Comparison of ENCODE assay signal across 11 mouse cellular contexts in genomic region chr8:120104721-120105272, GRCm38 (mm10). TPM values are rescaled to one million over a fixed set of nuclear protein-coding genes. Genes with fewer than 3 reads are reported as not detected.
A peak's percentile ranks its signal among the peaks of the same experiment; 100 is the strongest.
DNase-seq lines count a peak whose midpoint lies in the region; ATAC-seq lines count a peak whose summit lies in the region.
"Had no signal": no experiment of that assay in that cellular context is flagged by ENCODE, and none has a peak within 500 bp of the region (broad histone marks: within the 10 kb centered on the region; RNA-seq: fewer than 3 reads in every experiment).

No protein-coding gene starts in this region.

- no peak overlapping the region for H3K27ac ChIP-seq in forebrain, embryonic 15.5 days (replicated peaks)
- H3K27ac ChIP-seq: liver, embryonic 13.5 days had no signal

- H3K9ac ChIP-seq in forebrain, embryonic 15.5 days (replicated peaks), result no peak overlapping the region
- H3K9ac ChIP-seq: liver, embryonic 13.5 days had no signal

- H3K27me3 ChIP-seq in forebrain, embryonic 15.5 days, result no peaks in the 10 kb centered on the region
- H3K27me3 ChIP-seq: liver, embryonic 13.5 days; Patski had no signal

- WGBS in forebrain, embryonic 15.5 days, result 73% methylated on average over 9 of the region's 9 CpGs

- no peak overlapping the region for H3K4me2 ChIP-seq in forebrain, embryonic 15.5 days (replicated peaks)
- H3K4me2 ChIP-seq: liver, embryonic 13.5 days had no signal

- H3K4me3 ChIP-seq in forebrain, embryonic 15.5 days, result no peak overlapping the region
- H3K4me3 ChIP-seq: erythroblast, embryonic 14.5 days; liver, embryonic 13.5 days had no signal

- ATAC-seq in forebrain, embryonic 15.5 days (replicated peaks), result no peak
- ATAC-seq: Patski had no signal

- 0 out of 2 replicates have a peak, but pooled peaks cover 3% of the 10 kb centered on the region for H3K36me3 ChIP-seq in forebrain, embryonic 15.5 days

- H3K9me3 ChIP-seq in forebrain, embryonic 15.5 days, result no peaks in the 10 kb centered on the region
- H3K9me3 ChIP-seq: liver, embryonic 13.5 days had no signal

- H3K4me1 ChIP-seq in forebrain, embryonic 15.5 days, result peaks cover 25% of the 10 kb centered on the region

- DNase-seq in thymus, postnatal 25 days, result peak; percentile 10
- no peak for DNase-seq in thymus, postnatal 36 days
- peak; percentile 85 for DNase-seq in heart, adult 8-10 months (ENCODE audit: low spot score)
- DNase-seq in kidney, postnatal 14 days, result peak; percentile 88
- DNase-seq in urinary bladder, postnatal 36 days (ENCODE audit: low spot score in 2 of 2), result peak; percentile 65 to 83
- no peak for DNase-seq in cerebellum, postnatal 10 days
- DNase-seq in right cerebral cortex, postnatal 14 days, result no peak
- DNase-seq: liver, embryonic 13.5 days had no signal

RNA-seq across cellular contexts. Expression of gene Zdhhc7, which starts 3.5 kb away (rescaled TPM):
- 10 to 100 TPM; 33.5 to 40.0 (median 34.3) TPM for total RNA-seq in heart, adult 8-10 months (2022)
- polyA plus RNA-seq in forebrain, embryonic 15.5 days (2015; fragmentation: Nextera tagmentation; extraction: Ambion mirVana), result 30.9 and 34.5 TPM in 2 replicates

RNA-seq across cellular contexts. Expression of gene 6430548M08Rik, which starts 9.2 kb away (rescaled TPM):
- 10 to 100 TPM; 17.5 to 27.7 (median 22.0) TPM for total RNA-seq in heart, adult 8-10 months (2022)
- 23.1 and 30.0 TPM in 2 replicates for polyA plus RNA-seq in forebrain, embryonic 15.5 days (2015; fragmentation: Nextera tagmentation; extraction: Ambion mirVana)

Comparison
In these comparisons a context has a peak if more than half of its experiments do, and no peak if none do; other contexts are left out.
1. DNase-seq: peak in thymus, postnatal 25 days (single experiment), heart, adult 8-10 months (single experiment), kidney, postnatal 14 days (single experiment) and urinary bladder, postnatal 36 days (2 of 2); none in thymus, postnatal 36 days (0 of 2), cerebellum, postnatal 10 days (0 of 2) and right cerebral cortex, postnatal 14 days (single experiment).